Mouse (Mus musculus) gastrocnemius, postnatal 36 days (tissue): ENCODE measurements around the gene Kiss1r. TPM values are rescaled to one million over a fixed set of nuclear protein-coding genes. Genes with fewer than 3 reads are reported as not detected.
"Not testable (repeated sequence)": the region's sequence is repeated elsewhere in the genome, so short reads cannot be mapped to it uniquely, and the experiment has no call there.

Experiments
- DNase-seq, 2 experiments: peaks; one replicate each; pipeline ENCODE4 v3.0.0; 2022
- intact Hi-C: fragments of 180-260 bp; cut with DNase I; formaldehyde crosslinking; loops from one replicate; pipeline ENCODE4 v1.15.1; 2025
- long read RNA-seq, 2 experiments: library from polyadenylated mRNA; stranded (forward); transcript quantifications; one replicate each; pipeline ENCODE4 v2.0.0; 2021
- total RNA-seq, 2 experiments: library from RNA; stranded (reverse); gene quantifications; 2 replicates each; pipeline ENCODE4 v1.2.3; 2021

Kiss1r gene
- under 1 TPM in 1 of 2 experiments, not detected in 1; 0.23 TPM for total RNA-seq
- long read RNA-seq, experiment 1: 0 reads
- long read RNA-seq, experiment 2: 0 reads

DNA sequence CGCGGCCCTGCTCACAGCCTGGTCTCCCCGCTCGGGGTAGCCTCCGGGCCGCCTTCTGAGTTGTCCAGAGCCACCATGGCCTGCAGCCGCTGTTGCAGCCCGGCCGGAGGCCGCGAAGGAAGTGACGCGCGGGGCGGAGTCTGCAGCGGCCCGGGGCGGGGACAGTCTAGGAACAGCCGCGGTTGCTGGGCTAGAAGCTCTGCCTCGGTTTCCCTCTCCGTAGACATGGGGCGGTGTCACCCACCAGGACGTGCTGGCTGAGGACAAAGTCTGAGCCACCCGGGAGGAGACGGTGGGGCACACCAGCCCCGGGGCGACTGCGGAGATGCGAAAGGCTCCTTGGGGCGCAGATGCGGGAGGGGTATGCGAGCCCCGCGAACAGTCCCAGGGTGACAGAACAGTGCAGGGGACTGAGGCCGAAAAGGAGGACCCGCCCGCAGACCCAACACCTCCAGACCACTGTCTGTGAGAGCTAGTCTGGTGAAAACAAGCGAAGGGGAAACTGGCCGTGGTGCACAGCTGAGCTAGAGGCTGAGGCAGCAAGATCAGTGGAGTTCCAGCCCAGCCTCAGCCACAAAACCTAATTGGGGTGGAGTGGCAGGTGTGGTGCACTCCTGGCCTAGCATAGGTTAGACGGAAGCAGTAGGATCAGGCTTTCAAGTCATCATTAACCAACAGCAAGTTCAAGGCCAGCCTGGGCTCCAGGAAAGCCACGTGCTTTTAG, at the start of gene Kiss1r:
Kiss1r (plus strand) TSS at position 164 of the 724 bp plus-strand sequence.
- intact Hi-C loops: no loop called here
- peak; percentile 82 to 84 for DNase-seq

- intact Hi-C loops: no loop called here
- DNase-seq: no peak
These were observed 44.9 kb upstream of the Kiss1r start for GRCm38 (mm10) chr10:79871845-79872244.

GRCm38 (mm10) chr10:79872862-79873261, 43.9 kb upstream of the Kiss1r start:
- no peak for DNase-seq
- intact Hi-C loops: no loop called here

GRCm38 (mm10) chr10:79873313-79873712, 43.5 kb upstream of the Kiss1r start:
- intact Hi-C loops: no loop called here
- DNase-seq: no peak

DNA sequence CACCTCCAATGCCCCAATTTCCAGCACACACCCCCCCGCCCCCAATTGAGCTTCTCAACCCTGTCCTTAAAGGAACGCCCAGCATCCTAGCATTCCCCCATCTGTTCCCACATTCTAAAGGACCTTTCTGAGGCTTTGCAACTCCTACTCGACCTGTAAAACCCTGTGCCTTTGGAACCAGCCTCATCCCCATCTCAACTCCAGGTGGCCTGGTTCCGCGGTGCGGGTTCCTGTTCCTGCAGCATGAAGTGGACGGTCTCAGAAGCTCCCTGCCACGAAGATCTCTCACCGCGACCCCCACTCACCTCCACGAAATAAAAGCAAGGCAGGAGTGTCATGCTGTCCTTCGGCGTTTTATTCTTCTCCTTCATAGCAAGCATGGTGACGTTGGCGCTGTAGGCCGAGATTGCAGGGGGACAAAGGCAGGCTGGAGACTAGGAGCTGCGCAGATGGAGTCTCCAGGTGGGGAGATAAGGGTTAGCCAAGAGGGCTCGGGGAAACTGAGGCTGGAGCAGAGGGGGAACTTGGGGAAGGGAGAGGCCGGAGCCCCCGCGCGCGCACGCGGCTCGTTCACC, 43.0 kb upstream of the Kiss1r start:
- DNase-seq: no peak
- intact Hi-C loops: no loop called here

DNA sequence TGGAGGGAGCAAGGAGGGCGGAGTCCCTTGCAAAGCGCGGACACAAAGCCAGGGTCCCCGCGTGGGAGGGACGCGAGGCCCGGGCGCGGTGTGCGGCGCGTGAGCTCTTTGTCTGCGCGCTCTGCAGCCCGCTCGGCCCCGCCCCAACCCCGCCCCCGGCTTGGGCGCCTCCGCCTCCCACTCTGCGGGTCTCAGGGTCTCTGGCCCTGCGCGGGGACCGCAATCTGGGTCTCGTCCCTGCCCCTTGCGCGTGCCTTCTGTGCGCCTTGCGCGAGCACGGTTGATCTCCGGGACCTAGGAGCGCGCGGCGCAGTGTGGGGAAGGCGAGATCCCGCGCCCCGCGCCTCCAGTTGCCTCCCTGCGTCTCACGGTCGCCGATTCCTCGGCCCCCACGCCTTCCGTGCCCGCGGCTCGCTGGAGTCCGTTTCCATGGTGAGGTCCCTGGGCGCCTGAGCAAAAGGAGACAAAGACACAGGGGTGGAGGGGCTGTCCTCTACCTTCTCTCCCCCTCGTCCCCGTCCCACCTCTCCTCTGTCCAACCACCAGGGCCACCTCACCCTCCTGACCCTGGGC, 42.4 kb upstream of the Kiss1r start, which contains the start of the genes Prtn3 and Plppr3:
Prtn3 (plus strand) TSS at position 187 of the 573 bp plus-strand sequence.
Plppr3 (minus strand) TSS at position 345 of the 573 bp plus-strand sequence.
- intact Hi-C loops: no loop called here
- no peak for DNase-seq

GRCm38 (mm10) chr10:79877174-79877573, 39.6 kb upstream of the Kiss1r start:
- DNase-seq: no peak
- intact Hi-C loops: no loop called here

GRCm38 (mm10) chr10:79877757-79878156, 39.0 kb upstream of the Kiss1r start:
- peak; percentile 55 to 58 for DNase-seq
- intact Hi-C loops: no loop called here

- intact Hi-C loops: no loop called here
- DNase-seq: no peak
These were observed 37.2 kb upstream of the Kiss1r start for GRCm38 (mm10) chr10:79879527-79879926.

- DNase-seq: no peak
- intact Hi-C loops: loop anchor here (5.0 kb wide), 1 partner anchor 48 kb away; no protein-coding TSS in a partner anchor
These were observed 36.0 kb upstream of the Kiss1r start for GRCm38 (mm10) chr10:79880721-79881120.

DNA sequence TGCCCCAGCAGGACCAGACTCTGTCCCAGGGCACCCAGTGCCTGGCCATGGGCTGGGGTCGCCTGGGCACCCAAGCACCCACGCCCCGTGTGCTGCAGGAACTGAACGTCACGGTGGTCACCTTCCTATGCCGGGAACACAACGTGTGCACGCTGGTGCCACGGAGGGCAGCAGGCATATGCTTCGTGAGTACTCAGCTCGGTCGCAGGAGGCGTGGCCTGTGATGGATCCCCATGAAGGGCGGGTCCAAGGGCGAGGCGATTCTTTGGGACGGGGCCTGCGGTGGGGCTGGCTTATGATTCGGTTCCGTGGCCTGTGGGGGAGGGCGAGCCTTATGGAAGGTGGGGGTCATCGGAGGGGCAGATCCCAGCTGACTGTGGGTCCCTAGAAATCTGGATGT, 34.8 kb upstream of the Kiss1r start:
- intact Hi-C loops: loop anchor here (5.0 kb wide), 1 partner anchor 50 kb away; no protein-coding TSS in a partner anchor

DNA sequence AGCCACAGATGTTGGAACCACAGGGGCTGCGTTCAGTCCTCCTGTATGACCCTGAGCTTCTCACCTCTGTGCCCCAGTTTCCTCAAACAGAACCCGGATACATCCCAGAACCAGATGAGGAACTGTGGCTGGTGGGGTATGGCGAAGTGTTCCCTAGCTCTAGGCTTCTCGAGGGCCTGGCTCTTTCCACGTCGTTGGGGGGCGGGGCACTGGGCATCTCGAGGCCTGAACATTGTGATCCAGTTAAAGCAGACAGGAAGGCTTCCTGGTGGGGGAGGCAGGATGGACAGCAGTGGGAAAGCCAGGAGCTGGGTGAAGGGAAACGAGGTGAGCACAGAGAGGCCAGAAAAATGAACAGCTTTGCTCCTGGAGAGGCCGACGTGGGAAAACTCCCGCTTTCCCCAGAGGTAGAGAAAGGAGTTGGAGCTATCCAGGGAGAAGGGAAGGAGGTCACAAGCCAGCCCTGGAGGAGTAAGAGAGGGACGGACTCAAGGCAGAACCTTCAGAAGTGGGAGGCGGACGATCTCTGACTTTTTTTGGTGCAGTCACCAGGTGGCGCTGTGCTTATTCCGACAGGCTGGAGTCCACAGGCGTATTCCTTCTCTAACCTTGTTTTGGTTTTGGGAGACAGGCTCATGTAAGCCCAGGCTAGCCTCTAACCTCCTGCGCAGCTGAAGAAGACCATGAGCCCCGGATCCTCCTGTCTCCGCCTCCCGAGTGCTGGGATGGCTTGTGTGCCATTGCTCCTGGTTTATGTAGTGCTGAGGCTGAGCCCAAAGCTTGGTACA, 33.3 kb upstream of the Kiss1r start:
- intact Hi-C loops: loop anchor here (5.0 kb wide), 1 partner anchor 51 kb away; no protein-coding TSS in a partner anchor
- peak; percentile 75 to 77 for DNase-seq

More for the DNA sequence above, 34.8 kb upstream of the Kiss1r start:
- DNase-seq: no peak

DNA sequence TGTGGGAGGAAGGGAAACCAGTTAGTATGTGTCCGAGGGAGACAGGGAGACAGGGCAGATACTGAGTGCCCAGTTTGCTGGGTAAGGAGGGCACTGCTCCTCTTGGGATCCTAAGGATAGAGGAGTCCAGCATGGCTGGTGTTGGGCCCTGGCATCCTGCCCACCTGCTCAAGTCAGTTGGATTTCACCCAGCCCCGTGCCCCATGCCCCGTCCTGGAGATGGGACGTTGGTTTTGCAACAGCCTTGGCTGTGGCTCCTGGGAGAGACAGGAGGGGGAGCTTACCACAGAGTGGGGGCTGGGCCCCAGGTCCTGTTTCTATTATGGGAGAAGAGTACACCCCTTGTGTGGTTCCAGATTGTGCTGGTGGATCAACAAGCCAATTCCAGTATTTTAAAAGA, 32.3 kb upstream of the Kiss1r start:
- DNase-seq: peak; percentile 54 to 58
- intact Hi-C loops: loop anchor here (5.0 kb wide), 1 partner anchor 52 kb away; no protein-coding TSS in a partner anchor

DNA sequence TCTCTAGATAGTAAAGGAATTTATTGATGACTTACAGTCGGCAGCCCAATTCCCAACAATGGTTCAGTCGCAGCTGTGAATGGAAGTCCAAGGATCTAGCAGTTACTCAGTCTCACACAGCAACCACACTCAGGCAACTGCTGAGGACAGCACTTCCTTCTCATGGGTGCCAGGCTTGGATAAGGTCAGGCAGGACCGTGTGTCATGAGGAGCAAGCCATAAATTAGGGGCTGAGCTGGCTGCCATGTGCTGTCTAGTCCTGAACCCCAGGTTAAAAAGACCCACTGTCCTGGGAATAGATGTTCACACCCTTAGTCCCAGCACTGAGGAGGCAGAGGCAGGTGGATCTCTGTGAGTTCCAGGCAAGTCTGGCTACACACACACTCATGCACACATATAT, 31.8 kb upstream of the Kiss1r start:
- DNase-seq: not testable (repeated sequence)
- intact Hi-C loops: loop anchor here (5.0 kb wide), 1 partner anchor 53 kb away; no protein-coding TSS in a partner anchor

DNA sequence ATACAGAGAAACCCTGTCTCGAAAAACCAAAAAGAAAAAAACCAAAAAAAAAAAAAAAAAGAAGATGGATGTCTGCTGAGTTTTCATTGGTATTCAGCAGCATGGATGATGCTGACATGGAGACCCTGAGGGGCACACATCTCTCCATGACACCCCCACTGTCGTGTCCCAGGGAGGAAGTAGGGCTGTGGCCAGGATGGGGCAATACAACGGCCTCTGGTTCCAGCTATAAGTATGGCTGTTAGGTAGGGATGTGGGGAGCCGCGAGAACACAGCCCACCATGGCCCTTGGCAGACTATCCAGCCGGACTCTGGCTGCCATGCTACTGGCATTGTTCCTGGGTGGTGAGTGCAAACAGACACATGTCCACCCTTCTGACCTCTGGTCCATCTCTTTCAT, 30.7 kb upstream of the Kiss1r start, which contains the start of gene Elane:
Elane (plus strand) TSS at position 194 of the 400 bp plus-strand sequence.
- intact Hi-C loops: no loop called here
- DNase-seq: no peak

DNA sequence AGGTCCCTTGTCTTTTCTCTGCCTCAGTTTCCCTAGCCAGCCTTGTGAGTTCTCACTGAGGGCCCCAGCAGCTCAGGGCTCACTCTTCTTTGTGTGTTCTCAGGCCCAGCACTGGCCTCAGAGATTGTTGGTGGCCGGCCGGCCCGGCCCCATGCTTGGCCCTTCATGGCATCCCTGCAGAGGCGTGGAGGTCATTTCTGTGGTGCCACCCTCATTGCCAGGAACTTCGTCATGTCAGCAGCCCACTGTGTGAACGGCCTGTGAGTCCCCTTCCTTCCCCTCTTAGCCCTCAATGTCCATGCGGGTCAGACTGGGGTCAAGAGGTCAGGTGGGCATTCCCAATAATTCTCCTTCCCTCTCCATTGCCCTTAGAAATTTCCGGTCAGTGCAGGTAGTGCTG, 30.2 kb upstream of the Kiss1r start:
- intact Hi-C loops: no loop called here
- no peak for DNase-seq

- DNase-seq: no peak
- intact Hi-C loops: no loop called here
These were observed 27.4 kb upstream of the Kiss1r start for GRCm38 (mm10) chr10:79889386-79889785.

DNA sequence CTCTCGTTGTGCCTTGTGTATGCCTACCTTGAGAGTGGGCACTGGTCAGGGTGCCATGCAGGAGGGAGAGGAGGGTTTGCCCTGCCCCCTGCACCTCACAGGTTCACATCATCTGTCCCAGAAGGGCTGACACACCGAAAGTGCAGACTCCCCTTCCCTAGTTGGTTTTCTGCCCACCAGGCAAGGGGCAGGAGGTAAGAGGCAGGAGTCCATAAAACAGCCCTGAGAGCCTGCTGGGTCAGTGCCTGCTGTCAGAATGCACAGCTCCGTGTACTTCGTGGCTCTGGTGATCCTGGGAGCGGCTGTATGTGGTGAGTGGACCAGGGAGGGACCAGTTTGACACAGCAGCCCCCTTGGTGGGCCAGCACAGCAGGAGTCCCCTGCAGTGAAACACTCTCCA, 26.1 kb upstream of the Kiss1r start, which contains the start of gene Cfd:
Cfd (plus strand) TSS at position 184 of the 400 bp plus-strand sequence.
- no peak for DNase-seq
- intact Hi-C loops: loop anchor here (2.0 kb wide), 1 partner anchor 66 kb away; no protein-coding TSS in a partner anchor

GRCm38 (mm10) chr10:79892451-79893118, 24.2 kb upstream of the Kiss1r start:
- DNase-seq: peak; percentile 67 to 70
- intact Hi-C loops: loop anchor here (1.0 kb wide), 1 partner anchor 32 kb away; no protein-coding TSS in a partner anchor
